Mouse (Mus musculus): ENCODE data around the gene Prss1. TPM values are rescaled to one million over a fixed set of nuclear protein-coding genes. Genes with fewer than 3 reads are reported as not detected.
"Not testable (repeated sequence)": the region's sequence is repeated elsewhere in the genome, so short reads cannot be mapped to it uniquely, and the experiment has no call there.

Prss1 gene
- polyA plus RNA-seq (2012; rRNA removed) = 10.3 and 12.5 TPM in 2 replicates

DNA sequence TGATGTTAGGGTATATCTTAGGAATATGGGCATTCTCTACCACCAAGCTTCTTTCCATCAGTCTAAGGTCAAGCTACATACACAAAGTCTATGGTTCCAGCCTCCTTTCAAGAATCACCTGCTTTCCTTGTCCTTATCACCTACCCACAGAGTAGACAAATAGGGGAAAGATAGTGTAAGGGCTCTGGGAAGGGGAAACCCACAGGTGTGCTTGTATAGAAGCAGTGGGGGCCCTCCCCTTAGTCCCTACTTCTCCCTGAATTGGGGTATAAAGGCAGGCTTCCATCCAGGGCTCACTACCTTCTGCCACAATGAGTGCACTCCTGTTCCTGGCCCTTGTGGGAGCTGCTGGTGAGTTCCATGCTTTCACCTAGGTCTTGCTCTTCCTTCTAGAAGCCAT is at the start of gene Prss1:
Gene Prss1, plus strand, starts transcription at position 301 of the 400 bp plus-strand sequence.
- H3K4me1 ChIP-seq (ENCODE audit: control insufficient read depth, insufficient read depth, insufficient read length); H3K4me3 ChIP-seq (ENCODE audit: extremely low read depth, insufficient read depth, insufficient read length); H3K27me3 ChIP-seq (ENCODE audit: control insufficient read depth, insufficient read depth, low read length); H3K36me3 ChIP-seq (ENCODE audit: control insufficient read depth, insufficient read depth, low read length); DNase-seq (ENCODE audit: low read depth in 1 of 2, low spot score in 2 of 2); H3K27ac ChIP-seq (ENCODE audit: insufficient read depth, low read length): not testable (repeated sequence)

DNA sequence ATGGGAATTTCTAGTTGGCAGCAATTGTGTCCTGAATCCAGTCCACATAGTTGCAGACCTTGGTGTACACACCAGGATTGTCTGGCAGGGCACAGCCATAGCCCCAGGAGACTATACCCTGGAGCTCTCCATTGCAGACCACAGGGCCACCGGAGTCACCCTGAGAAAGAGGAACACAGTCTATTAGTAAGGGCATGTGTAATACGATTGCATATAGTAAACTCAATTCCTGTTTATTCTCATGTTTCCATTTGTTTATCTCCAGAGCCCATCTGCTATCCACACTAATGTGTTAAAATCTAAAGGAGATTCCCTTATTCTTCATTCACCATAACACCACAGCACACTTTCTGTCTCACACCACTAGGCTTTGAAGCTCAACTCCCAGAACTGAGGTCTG is 16.5 kb upstream of the Prss1 start:
- not testable (repeated sequence) for H3K27me3 ChIP-seq (ENCODE audit: control insufficient read depth, insufficient read depth, low read length); H3K4me3 ChIP-seq (ENCODE audit: extremely low read depth, insufficient read depth, insufficient read length); H3K4me1 ChIP-seq (ENCODE audit: control insufficient read depth, insufficient read depth, insufficient read length); DNase-seq (ENCODE audit: low read depth in 1 of 2, low spot score in 2 of 2); H3K36me3 ChIP-seq (ENCODE audit: control insufficient read depth, insufficient read depth, low read length); H3K27ac ChIP-seq (ENCODE audit: insufficient read depth, low read length)
- WGBS = 62% methylated on average over 2 of the region's 2 CpGs

DNA sequence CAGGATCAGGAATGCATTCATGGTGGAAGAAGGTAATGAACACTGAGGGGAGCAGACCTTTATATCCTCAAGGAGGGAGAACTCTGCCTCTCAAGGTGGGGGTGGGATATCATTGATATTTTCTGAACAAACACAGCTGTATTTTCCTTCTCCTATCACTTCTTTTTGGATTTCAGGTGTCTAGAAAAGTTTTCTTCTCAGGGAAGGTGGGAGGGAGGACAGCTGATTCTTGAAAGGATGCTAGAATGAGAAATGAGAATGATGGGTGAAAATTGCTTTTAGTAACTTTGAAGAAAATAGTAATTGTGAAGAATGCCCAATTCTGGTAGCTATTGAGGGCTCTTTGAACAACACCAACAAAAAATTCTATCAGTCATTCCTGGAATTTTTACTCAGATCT is 12.7 kb upstream of the Prss1 start, which contains the start of gene Gm10334:
Gene Gm10334, minus strand, starts transcription at position 101 of the 400 bp plus-strand sequence.
- H3K4me3 ChIP-seq (ENCODE audit: extremely low read depth, insufficient read depth, insufficient read length); H3K27me3 ChIP-seq (ENCODE audit: control insufficient read depth, insufficient read depth, low read length); H3K27ac ChIP-seq (ENCODE audit: insufficient read depth, low read length); H3K36me3 ChIP-seq (ENCODE audit: control insufficient read depth, insufficient read depth, low read length); DNase-seq (ENCODE audit: low read depth in 1 of 2, low spot score in 2 of 2); H3K4me1 ChIP-seq (ENCODE audit: control insufficient read depth, insufficient read depth, insufficient read length): not testable (repeated sequence)

GRCm38 (mm10) chr6:41499374-41499773 is 40.6 kb downstream of the Prss1 start:
- no peak for DNase-seq (ENCODE audit: low read depth in 1 of 2, low spot score in 2 of 2)
- Histone ChIP-seq H3K27me3 (ENCODE audit: control insufficient read depth, insufficient read depth, low read length) (no peaks in the 10 kb centered on the region), H3K4me1 (ENCODE audit: control insufficient read depth, insufficient read depth, insufficient read length) (no peaks in the 10 kb centered on the region), H3K4me3 (ENCODE audit: extremely low read depth, insufficient read depth, insufficient read length) (no peak overlapping the region), H3K36me3 (ENCODE audit: control insufficient read depth, insufficient read depth, low read length) (no peaks in the 10 kb centered on the region), H3K27ac (ENCODE audit: insufficient read depth, low read length) (no peak overlapping the region)
- 78% methylated on average over 3 of the region's 3 CpGs for WGBS
- no peak for TF ChIP-seq POLR2A (IDR thresholded peaks at IDR 0.05; ENCODE audit: low read depth, low read length)
- no peak for TF ChIP-seq CTCF (IDR thresholded peaks at IDR 0.05; ENCODE audit: extremely low read depth, insufficient read depth, insufficient read length, insufficient replicate concordance)

DNA sequence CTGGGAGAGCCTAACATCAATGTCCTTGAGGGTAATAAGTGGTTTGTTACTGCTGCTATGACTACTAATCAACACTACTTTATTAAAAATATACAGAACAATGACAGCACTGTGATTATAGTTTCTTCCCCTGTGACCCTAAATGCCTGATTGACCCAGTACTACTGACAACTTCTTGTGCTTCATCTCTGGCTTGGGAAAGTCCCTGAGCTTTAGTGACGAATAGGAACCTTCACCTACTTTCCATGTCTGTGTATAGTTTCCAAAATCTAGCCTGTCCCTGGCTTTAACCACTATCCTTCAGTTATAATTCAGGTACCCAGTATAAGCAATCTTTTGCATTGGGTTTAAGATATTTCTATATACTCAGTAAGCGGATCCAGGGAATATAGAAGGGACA is 46.2 kb downstream of the Prss1 start:
- H3K4me1 ChIP-seq (ENCODE audit: control insufficient read depth, insufficient read depth, insufficient read length) = no peaks in the 10 kb centered on the region
- DNase-seq (ENCODE audit: low read depth in 1 of 2, low spot score in 2 of 2) = no peak
- 89% methylated on average over 2 of the region's 2 CpGs for WGBS
- H3K27ac ChIP-seq (ENCODE audit: insufficient read depth, low read length) = no peak overlapping the region
- no peak overlapping the region for H3K4me3 ChIP-seq (ENCODE audit: extremely low read depth, insufficient read depth, insufficient read length)
- no peaks in the 10 kb centered on the region for H3K36me3 ChIP-seq (ENCODE audit: control insufficient read depth, insufficient read depth, low read length)
- H3K27me3 ChIP-seq (ENCODE audit: control insufficient read depth, insufficient read depth, low read length) = no peaks in the 10 kb centered on the region
- TF ChIP-seq CTCF (IDR thresholded peaks at IDR 0.05; ENCODE audit: extremely low read depth, insufficient read depth, insufficient read length, insufficient replicate concordance) = no peak
- no peak for TF ChIP-seq POLR2A (IDR thresholded peaks at IDR 0.05; ENCODE audit: low read depth, low read length)

GRCm38 (mm10) chr6:41505323-41505722 is 46.6 kb downstream of the Prss1 start:
- no peak for TF ChIP-seq POLR2A (IDR thresholded peaks at IDR 0.05; ENCODE audit: low read depth, low read length)
- TF ChIP-seq CTCF (IDR thresholded peaks at IDR 0.05; ENCODE audit: extremely low read depth, insufficient read depth, insufficient read length, insufficient replicate concordance) = no peak

More at GRCm38 (mm10) chr6:41505323-41505722, 46.6 kb downstream of the Prss1 start:
- no peaks in the 10 kb centered on the region for H3K27me3 ChIP-seq (ENCODE audit: control insufficient read depth, insufficient read depth, low read length)
- no peak overlapping the region for H3K4me3 ChIP-seq (ENCODE audit: extremely low read depth, insufficient read depth, insufficient read length)
- H3K27ac ChIP-seq (ENCODE audit: insufficient read depth, low read length) = no peak overlapping the region
- no peaks in the 10 kb centered on the region for H3K4me1 ChIP-seq (ENCODE audit: control insufficient read depth, insufficient read depth, insufficient read length)
- DNase-seq (ENCODE audit: low read depth in 1 of 2, low spot score in 2 of 2) = no peak
- 64% methylated on average over 6 of the region's 6 CpGs for WGBS
- no peaks in the 10 kb centered on the region for H3K36me3 ChIP-seq (ENCODE audit: control insufficient read depth, insufficient read depth, low read length)

Other genes starting within 250 kb of the Prss1 start
- gene Try4, start 156.7 kb upstream of the Prss1 start, polyA plus RNA-seq (2012; rRNA removed) = 7,384 and 7,585 TPM in 2 replicates
- 2,461 and 4,668 TPM in 2 replicates for gene Try5, start 142.1 kb upstream of the Prss1 start, polyA plus RNA-seq (2012; rRNA removed)
- gene Try10, start 104.8 kb upstream of the Prss1 start, polyA plus RNA-seq (2012; rRNA removed) = 59.7 and 79.4 TPM in 2 replicates
- 80.5 and 489 TPM in 2 replicates for gene Prss3, start 81.3 kb upstream of the Prss1 start, polyA plus RNA-seq (2012; rRNA removed)
- 12.2 and 155 TPM in 2 replicates for gene Gm5771, start 66.6 kb upstream of the Prss1 start, polyA plus RNA-seq (2012; rRNA removed)
- 2.4 and 41.1 TPM in 2 replicates for gene Gm10334, start 12.8 kb upstream of the Prss1 start, polyA plus RNA-seq (2012; rRNA removed)
- 9,234 and 9,806 TPM in 2 replicates for gene Prss2, start 62.9 kb downstream of the Prss1 start, polyA plus RNA-seq (2012; rRNA removed)
- gene Ephb6, start 146.6 kb downstream of the Prss1 start, polyA plus RNA-seq (2012; rRNA removed) = 7.2 and 7.5 TPM in 2 replicates
- gene Trpv6, start 177.5 kb downstream of the Prss1 start, polyA plus RNA-seq (2012; rRNA removed) = 0.06 and 0.13 TPM in 2 replicates
- gene Trpv5, start 221.8 kb downstream of the Prss1 start, polyA plus RNA-seq (2012; rRNA removed) = 0.09 and 0.11 TPM in 2 replicates
- gene Llcfc1, start 225.5 kb downstream of the Prss1 start, polyA plus RNA-seq (2012; rRNA removed) = not detected in 2 replicates
- 30.9 and 39.8 TPM in 2 replicates for gene Kel, start 245.4 kb downstream of the Prss1 start, polyA plus RNA-seq (2012; rRNA removed)

All from spleen, adult 2 months (tissue).